Mouse (Mus musculus) stomach, postnatal 0 days (tissue): Measurements from ENCODE around the gene Slc10a7. TPM values are rescaled to one million over a fixed set of nuclear protein-coding genes. Genes with fewer than 3 reads are reported as not detected.
"Not testable (repeated sequence)": the region's sequence is repeated elsewhere in the genome, so short reads cannot be mapped to it uniquely, and the experiment has no call there.

Experiments
- ATAC-seq: fragments of 200-750 bp; cut with Nextera tagmentation; 2 replicates; pipeline ENCODE4 v1.8.0; 2017; ENCODE audit not compliant: low FRiP score, low TSS enrichment
- DNase-seq: peaks from one replicate; pipeline ENCODE4 v3.0.0-alpha.2; 2016; ENCODE audit warnings: low spot score
- H3K27ac ChIP-seq: fragments of 300-500 bp; sonication (generic); replicated peaks from 2 replicates; pipeline ENCODE4 v1.5.1; 2014; ENCODE audit warnings: mild to moderate bottlenecking, control low read depth
- H3K27me3 ChIP-seq: fragments of 300-500 bp; sonication (generic); 2 replicates; pipeline ENCODE4 v1.6.1; 2014; ENCODE audit warnings: low read length; ENCODE audit not compliant: control insufficient read depth, insufficient read depth
- H3K36me3 ChIP-seq: fragments of 300-500 bp; sonication (generic); 2 replicates; pipeline ENCODE4 v1.6.1; 2014; ENCODE audit warnings: low read length, mixed read lengths; ENCODE audit not compliant: control insufficient read depth, insufficient read depth
- H3K4me1 ChIP-seq: fragments of 300-500 bp; sonication (generic); replicated peaks from 2 replicates; pipeline ENCODE4 v1.6.1; 2014; ENCODE audit warnings: antibody characterized with exemption; ENCODE audit not compliant: control insufficient read depth, insufficient read depth
- H3K4me2 ChIP-seq: fragments of 300-500 bp; sonication (generic); replicated peaks from 2 replicates; pipeline ENCODE4 v1.6.1; 2014; ENCODE audit warnings: low read depth, mild to moderate bottlenecking, control low read depth, moderate library complexity
- H3K4me3 ChIP-seq: fragments of 300-500 bp; sonication (generic); 2 replicates; pipeline ENCODE4 v1.5.1; 2014; ENCODE audit warnings: low read depth, low read length, control low read depth
- H3K9ac ChIP-seq: fragments of 300-500 bp; sonication (generic); 2 replicates; pipeline ENCODE4 v1.6.1; 2014; ENCODE audit warnings: mild to moderate bottlenecking, low read length, control low read depth, mixed read lengths
- H3K9me3 ChIP-seq: fragments of 300-500 bp; sonication (generic); 2 replicates; pipeline ENCODE4 v1.6.1; 2016; ENCODE audit warnings: low read length; ENCODE audit not compliant: control insufficient read depth
- CTCF ChIP-seq: IDR thresholded peaks from 2 replicates; pipeline ENCODE4 v1.5.1; 2016; ENCODE audit warnings: antibody characterized with exemption, low read depth, mild to moderate bottlenecking, moderate library complexity
- EP300 ChIP-seq: optimal IDR thresholded peaks from 2 replicates; pipeline ENCODE3; 2016; ENCODE audit warnings: antibody characterized with exemption
- WGBS: fragments of 180-500 bp; shearing (Covaris S2); extraction: QIAGEN DNeasy Blood & Tissue Kit; methylation state at CpG from one replicate; pipeline ENCODE4 v1.1.7; 2014; 5-methylcytosine and 5-hydroxymethylcytosine counted together
- polyA plus RNA-seq: library from polyadenylated mRNA; unstranded; fragments of >200 nt; fragmentation: Nextera tagmentation; extraction: Ambion mirVana; gene quantifications from 2 replicates; pipeline ENCODE4 v1.2.1, GENCODE M21; 2015

Slc10a7 gene
- polyA plus RNA-seq, 1 experiment from 2014 or later, result 11.3 TPM

- Histone ChIP-seq H3K36me3 (peaks cover 4% of the 10 kb centered on the region; the same call in 1 of the 2 replicates), H3K27ac (no peak overlapping the region), H3K4me1 (no peaks in the 10 kb centered on the region), H3K4me2 (no peak overlapping the region), H3K4me3 (no peak overlapping the region), H3K9ac (no peak overlapping the region), H3K27me3 (no peaks in the 10 kb centered on the region), H3K9me3 (no peaks in the 10 kb centered on the region)
- ATAC-seq, result no peak
- DNase-seq, result no peak
- TF ChIP-seq EP300, result no peak
- no peak for TF ChIP-seq CTCF
- 97% methylated on average over 1 of the region's 1 CpGs for WGBS
These were observed 5.6 kb downstream of the Slc10a7 start for GRCm38 (mm10) chr8:78514706-78515105.

DNA sequence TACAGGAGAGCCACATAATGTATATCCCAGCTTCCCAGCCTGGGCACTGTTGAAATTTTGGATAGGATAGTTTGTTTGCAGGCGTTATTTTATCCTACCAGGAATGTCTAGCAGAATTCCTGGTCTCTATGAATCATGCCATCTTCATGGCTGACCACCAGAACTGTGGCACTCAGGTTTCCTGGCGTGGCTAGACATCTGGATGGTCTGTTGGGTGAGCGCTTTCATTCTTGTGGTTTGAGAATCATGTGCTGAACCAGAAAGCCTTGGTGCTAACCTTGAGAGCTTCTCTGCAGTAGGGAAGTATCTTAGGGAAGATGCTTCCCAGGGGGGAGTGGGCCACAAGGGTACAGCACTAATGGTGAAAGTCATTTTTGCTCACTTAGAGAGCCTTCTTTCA, 6.0 kb downstream of the Slc10a7 start:
- TF ChIP-seq CTCF (no peak), EP300 (no peak)
- Histone ChIP-seq H3K27me3 (no peaks in the 10 kb centered on the region), H3K27ac (no peak overlapping the region), H3K36me3 (peaks cover 4% of the 10 kb centered on the region; the same call in 1 of the 2 replicates), H3K9ac (no peak overlapping the region), H3K4me2 (no peak overlapping the region), H3K9me3 (no peaks in the 10 kb centered on the region), H3K4me3 (no peak overlapping the region), H3K4me1 (no peaks in the 10 kb centered on the region)
- 89% methylated on average over 3 of the region's 3 CpGs for WGBS
- ATAC-seq (no peak), DNase-seq (no peak)

DNA sequence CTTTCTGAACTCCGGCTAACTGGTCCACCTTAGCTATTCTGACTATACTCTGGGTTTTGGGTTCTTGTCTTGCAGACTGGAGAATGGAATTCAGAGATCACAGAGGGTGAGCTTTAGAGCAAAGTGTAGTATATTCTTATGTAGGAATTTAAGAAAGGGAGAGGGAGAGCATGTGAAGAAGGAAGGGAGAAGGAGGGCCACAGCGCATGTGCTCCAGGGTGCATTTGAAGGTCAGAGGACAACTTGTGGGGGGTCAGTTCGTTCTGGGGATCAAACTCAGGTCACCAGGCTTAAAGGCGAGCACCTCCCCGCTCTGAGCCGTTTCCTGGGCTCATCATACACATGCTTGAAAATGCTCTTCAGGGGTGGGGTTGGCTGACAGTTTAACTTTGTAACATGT, 24.8 kb downstream of the Slc10a7 start:
- H3K36me3 ChIP-seq, result no peaks in the 10 kb centered on the region
- H3K4me1 ChIP-seq, result no peaks in the 10 kb centered on the region
- ATAC-seq, result no peak
- H3K9me3 ChIP-seq, result no peaks in the 10 kb centered on the region
- DNase-seq, result no peak
- H3K9ac ChIP-seq, result no peak overlapping the region
- no peak overlapping the region for H3K4me3 ChIP-seq
- H3K27me3 ChIP-seq, result no peaks in the 10 kb centered on the region
- H3K4me2 ChIP-seq, result no peak overlapping the region
- no peak for TF ChIP-seq CTCF
- TF ChIP-seq EP300, result no peak
- 64% methylated on average over 6 of the region's 6 CpGs for WGBS
- H3K27ac ChIP-seq, result no peak overlapping the region

GRCm38 (mm10) chr8:78536716-78537115, 27.6 kb downstream of the Slc10a7 start:
- no peak for ATAC-seq
- no peak overlapping the region for H3K4me3 ChIP-seq
- H3K9ac ChIP-seq, result no peak overlapping the region
- no peak overlapping the region for H3K27ac ChIP-seq
- H3K36me3 ChIP-seq, result no peaks in the 10 kb centered on the region
- H3K4me2 ChIP-seq, result no peak overlapping the region
- no peaks in the 10 kb centered on the region for H3K27me3 ChIP-seq
- no peaks in the 10 kb centered on the region for H3K4me1 ChIP-seq
- no peak for DNase-seq
- TF ChIP-seq CTCF (no peak), EP300 (no peak)
- no peaks in the 10 kb centered on the region for H3K9me3 ChIP-seq
- WGBS, result 82% methylated on average over 5 of the region's 5 CpGs

GRCm38 (mm10) chr8:78537795-78538194, 28.6 kb downstream of the Slc10a7 start:
- TF ChIP-seq CTCF (no peak), EP300 (no peak)
- DNase-seq, result no peak
- Histone ChIP-seq H3K9ac (no peak overlapping the region), H3K27me3 (no peaks in the 10 kb centered on the region), H3K4me2 (no peak overlapping the region), H3K4me3 (no peak overlapping the region), H3K9me3 (no peaks in the 10 kb centered on the region), H3K4me1 (no peaks in the 10 kb centered on the region), H3K36me3 (no peaks in the 10 kb centered on the region), H3K27ac (no peak overlapping the region)
- 92% methylated on average over 3 of the region's 3 CpGs for WGBS
- ATAC-seq, result no peak

DNA sequence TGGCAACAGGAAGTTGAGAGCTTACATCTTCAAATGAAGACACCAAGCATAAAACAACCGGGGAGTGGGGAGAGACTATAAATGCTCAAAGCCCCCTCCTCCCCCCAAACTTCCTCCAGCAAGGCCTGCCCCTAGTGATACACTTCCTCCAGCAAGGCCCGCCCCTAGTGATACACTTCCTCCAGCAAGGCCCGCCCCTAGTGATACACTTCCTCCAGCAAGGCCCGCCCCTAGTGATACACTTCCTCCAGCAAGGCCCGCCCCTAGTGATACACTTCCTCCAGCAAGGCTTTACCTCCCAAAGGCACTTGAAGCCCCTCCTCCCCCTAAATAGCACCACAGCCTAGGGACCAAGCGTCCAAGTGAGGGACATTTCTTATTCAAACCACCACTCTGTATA, 33.5 kb downstream of the Slc10a7 start:
- DNase-seq, ATAC-seq, H3K4me1 ChIP-seq, H3K4me2 ChIP-seq, H3K4me3 ChIP-seq, H3K9ac ChIP-seq, H3K27me3 ChIP-seq, H3K36me3 ChIP-seq, H3K9me3 ChIP-seq, H3K27ac ChIP-seq: not testable (repeated sequence)
- 88% methylated on average over 4 of the region's 6 CpGs for WGBS
